Mouse (Mus musculus) liver, embryonic 16.5 days (tissue): ENCODE data around the gene Pcca. TPM values are rescaled to one million over a fixed set of nuclear protein-coding genes. Genes with fewer than 3 reads are reported as not detected.
A peak's percentile ranks its signal among the peaks of the same experiment; 100 is the strongest.

ENCODE experiments used
- ATAC-seq: fragments of 200-750 bp; cut with Nextera tagmentation; 2 replicates; pipeline ENCODE4 v1.8.0; 2017; ENCODE audit warnings: low read depth, mild to moderate bottlenecking, moderate number of reproducible peaks, moderate library complexity
- H3K27ac ChIP-seq: fragments of 300-500 bp; sonication (generic); 2 replicates; pipeline ENCODE4 v1.5.1; 2014; ENCODE audit warnings: mild to moderate bottlenecking, low read length
- H3K27me3 ChIP-seq: fragments of 300-500 bp; sonication (generic); 2 replicates; pipeline ENCODE4 v1.6.1; 2014; ENCODE audit warnings: low read depth, low read length, mixed read lengths; ENCODE audit not compliant: control insufficient read depth, insufficient read depth
- H3K36me3 ChIP-seq: fragments of 300-500 bp; sonication (generic); 2 replicates; pipeline ENCODE4 v1.6.1; 2014; ENCODE audit warnings: mild to moderate bottlenecking; ENCODE audit not compliant: control insufficient read depth, insufficient read depth
- H3K4me1 ChIP-seq: fragments of 300-500 bp; sonication (generic); 2 replicates; pipeline ENCODE4 v1.6.1; 2014; ENCODE audit warnings: low read depth, low read length, mixed read lengths; ENCODE audit not compliant: control insufficient read depth
- H3K4me2 ChIP-seq: fragments of 300-500 bp; sonication (generic); 2 replicates; pipeline ENCODE4 v1.6.1; 2014; ENCODE audit warnings: low read depth, low read length, mixed read lengths
- H3K4me3 ChIP-seq: fragments of 300-500 bp; sonication (generic); 2 replicates; pipeline ENCODE4 v1.5.1; 2014; ENCODE audit warnings: low read depth, mild to moderate bottlenecking, low read length
- H3K9ac ChIP-seq: fragments of 300-500 bp; sonication (generic); 2 replicates; pipeline ENCODE4 v1.6.1; 2014; ENCODE audit warnings: low read depth, low read length
- H3K9me3 ChIP-seq: fragments of 300-500 bp; sonication (generic); replicated peaks from 2 replicates; pipeline ENCODE4 v1.6.1; 2016; ENCODE audit warnings: low read length; ENCODE audit not compliant: control insufficient read depth
- WGBS: fragments of 180-500 bp; shearing (Covaris S2); extraction: QIAGEN DNeasy Blood & Tissue Kit; methylation state at CpG from one replicate; pipeline ENCODE4 v1.1.7; 2014; ENCODE audit not compliant: insufficient replicate concordance; 5-methylcytosine and 5-hydroxymethylcytosine counted together
- polyA plus RNA-seq: library from polyadenylated mRNA; unstranded; fragments of >200 nt; fragmentation: Nextera tagmentation; extraction: Ambion mirVana; gene quantifications from 2 replicates; pipeline ENCODE4 v1.2.1, GENCODE M21; 2015

Pcca gene
- polyA plus RNA-seq, 1 experiment from 2014 or later: 17.7 TPM

DNA sequence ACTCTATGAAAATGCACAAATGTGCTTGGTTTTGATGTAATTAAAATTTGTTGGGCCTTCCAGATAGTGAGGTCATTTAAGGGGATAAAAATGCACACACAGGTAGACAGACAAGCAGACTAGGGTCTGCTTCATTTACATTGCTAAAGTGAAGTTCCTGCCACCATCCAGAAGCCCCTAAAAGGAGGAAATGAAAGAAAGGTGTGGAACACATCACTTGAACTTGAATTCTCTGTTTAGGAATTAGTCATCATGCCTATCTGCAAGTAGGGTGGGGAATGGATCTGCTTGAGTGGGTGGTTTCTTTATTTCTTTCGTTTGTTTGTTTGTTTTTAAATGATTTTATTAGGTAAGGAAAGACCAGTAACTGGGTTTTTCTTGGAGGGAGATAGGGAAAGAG is 166.2 kb downstream of the Pcca start:
- WGBS: 43% methylated on average over 1 of the region's 1 CpGs
- no peak overlapping the region for H3K27ac ChIP-seq
- no peaks in the 10 kb centered on the region for H3K9me3 ChIP-seq
- no peaks in the 10 kb centered on the region for H3K36me3 ChIP-seq
- no peaks in the 10 kb centered on the region for H3K4me1 ChIP-seq
- no peak overlapping the region for H3K4me2 ChIP-seq
- no peaks in the 10 kb centered on the region for H3K27me3 ChIP-seq
- ATAC-seq: no peak
- H3K4me3 ChIP-seq: no peak overlapping the region
- no peak overlapping the region for H3K9ac ChIP-seq

GRCm38 (mm10) chr14:122713793-122714192 is 179.7 kb downstream of the Pcca start:
- 0 out of 2 replicates have a peak, but pooled peaks have one; percentile 16 for ATAC-seq
- H3K27ac ChIP-seq: no peak overlapping the region
- WGBS: 71% methylated on average over 5 of the region's 5 CpGs
- H3K27me3 ChIP-seq: no peaks in the 10 kb centered on the region
- no peak overlapping the region for H3K4me2 ChIP-seq
- no peak overlapping the region for H3K9ac ChIP-seq
- no peak overlapping the region for H3K4me3 ChIP-seq
- no peaks in the 10 kb centered on the region for H3K4me1 ChIP-seq
- H3K36me3 ChIP-seq: no peaks in the 10 kb centered on the region
- no peaks in the 10 kb centered on the region for H3K9me3 ChIP-seq

- 52% methylated on average over 1 of the region's 1 CpGs for WGBS
- H3K9ac ChIP-seq: no peak overlapping the region
- no peaks in the 10 kb centered on the region for H3K27me3 ChIP-seq
- no peak for ATAC-seq
- H3K4me3 ChIP-seq: no peak overlapping the region
- H3K4me2 ChIP-seq: no peak overlapping the region
- no peaks in the 10 kb centered on the region for H3K36me3 ChIP-seq
- H3K4me1 ChIP-seq: no peaks in the 10 kb centered on the region
- no peak overlapping the region for H3K27ac ChIP-seq
- no peaks in the 10 kb centered on the region for H3K9me3 ChIP-seq
Observed at GRCm38 (mm10) chr14:122714911-122715310, 180.8 kb downstream of the Pcca start.

DNA sequence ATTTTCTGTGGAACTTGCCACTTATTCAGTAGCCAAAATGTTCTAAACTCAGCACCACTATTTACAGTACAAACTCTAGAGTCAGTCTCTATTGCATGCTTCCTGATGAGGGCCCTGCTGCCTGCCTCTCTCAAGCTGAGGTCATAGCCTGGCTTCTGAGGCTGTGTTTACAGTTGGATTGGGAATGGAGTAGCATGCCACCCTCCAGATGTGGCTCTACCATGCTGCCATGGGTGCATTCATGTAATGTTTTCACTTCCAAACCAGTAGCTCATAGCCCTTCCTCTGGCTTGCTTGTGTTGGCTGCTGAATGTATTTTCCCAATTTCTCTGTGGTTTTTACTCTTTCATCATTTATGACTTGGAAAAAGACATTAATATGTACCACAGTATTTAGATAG is 181.9 kb downstream of the Pcca start:
- no peak for ATAC-seq
- no peaks in the 10 kb centered on the region for H3K4me1 ChIP-seq
- no peaks in the 10 kb centered on the region for H3K9me3 ChIP-seq

GRCm38 (mm10) chr14:122719496-122720080 is 185.5 kb downstream of the Pcca start:
- H3K9ac ChIP-seq: no peak overlapping the region
- no peak overlapping the region for H3K4me2 ChIP-seq
- H3K27me3 ChIP-seq: no peaks in the 10 kb centered on the region
- ATAC-seq: no peak
- no peak overlapping the region for H3K4me3 ChIP-seq
- H3K9me3 ChIP-seq: no peaks in the 10 kb centered on the region
- H3K4me1 ChIP-seq: no peaks in the 10 kb centered on the region
- no peaks in the 10 kb centered on the region for H3K36me3 ChIP-seq
- H3K27ac ChIP-seq: no peak overlapping the region
- WGBS: 73% methylated on average over 8 of the region's 8 CpGs

More for the DNA sequence above, 181.9 kb downstream of the Pcca start:
- Histone ChIP-seq H3K27me3 (no peaks in the 10 kb centered on the region), H3K36me3 (no peaks in the 10 kb centered on the region), H3K27ac (no peak overlapping the region), H3K9ac (no peak overlapping the region), H3K4me3 (no peak overlapping the region), H3K4me2 (no peak overlapping the region)

DNA sequence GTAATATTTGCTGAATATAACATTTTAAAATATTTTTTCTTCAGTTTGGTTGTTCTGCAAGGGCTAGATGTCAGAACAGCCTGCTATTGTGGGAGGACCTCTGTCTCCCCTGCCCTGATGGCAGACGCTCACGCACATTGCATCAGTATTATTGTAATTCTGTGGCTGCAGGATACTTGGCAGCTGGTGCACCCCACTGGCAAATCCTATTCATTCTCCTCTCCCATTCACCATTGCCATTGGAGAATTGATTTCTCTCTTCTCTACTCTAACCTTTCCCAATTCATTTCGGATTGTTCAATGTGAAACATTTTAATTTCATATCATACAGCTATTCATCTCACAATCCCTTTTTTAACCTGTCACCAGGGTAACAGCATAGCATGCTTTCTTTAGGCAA is 186.9 kb downstream of the Pcca start:
- Histone ChIP-seq H3K9me3 (no peaks in the 10 kb centered on the region), H3K9ac (no peak overlapping the region), H3K36me3 (no peaks in the 10 kb centered on the region), H3K27ac (no peak overlapping the region), H3K4me3 (no peak overlapping the region), H3K27me3 (no peaks in the 10 kb centered on the region), H3K4me2 (no peak overlapping the region), H3K4me1 (no peaks in the 10 kb centered on the region)
- WGBS: 66% methylated on average over 3 of the region's 3 CpGs
- no peak for ATAC-seq

DNA sequence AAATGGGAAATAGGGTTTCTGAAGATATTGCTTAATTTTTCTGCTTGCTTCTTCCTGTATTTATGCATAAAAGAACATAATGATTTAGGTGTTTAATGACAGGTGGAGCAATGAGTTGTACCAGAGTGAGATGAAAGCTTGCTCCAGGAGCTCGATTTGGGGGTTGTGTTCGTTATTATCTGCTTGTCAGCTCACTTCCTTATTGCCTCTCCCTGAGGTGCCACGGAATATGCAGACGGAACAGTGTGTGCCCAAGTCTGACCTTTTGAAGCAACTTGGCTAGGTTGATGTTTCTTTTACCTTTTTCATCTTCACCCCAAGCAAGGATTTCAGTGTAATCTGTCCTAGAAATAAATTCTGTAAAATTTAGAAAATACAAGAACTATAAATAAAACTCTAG is 187.6 kb downstream of the Pcca start:
- Histone ChIP-seq H3K27me3 (no peaks in the 10 kb centered on the region), H3K9ac (no peak overlapping the region), H3K4me1 (no peaks in the 10 kb centered on the region), H3K4me2 (no peak overlapping the region), H3K9me3 (no peaks in the 10 kb centered on the region), H3K27ac (no peak overlapping the region), H3K4me3 (no peak overlapping the region), H3K36me3 (no peaks in the 10 kb centered on the region)
- ATAC-seq: no peak
- WGBS: 17% methylated on average over 4 of the region's 4 CpGs

DNA sequence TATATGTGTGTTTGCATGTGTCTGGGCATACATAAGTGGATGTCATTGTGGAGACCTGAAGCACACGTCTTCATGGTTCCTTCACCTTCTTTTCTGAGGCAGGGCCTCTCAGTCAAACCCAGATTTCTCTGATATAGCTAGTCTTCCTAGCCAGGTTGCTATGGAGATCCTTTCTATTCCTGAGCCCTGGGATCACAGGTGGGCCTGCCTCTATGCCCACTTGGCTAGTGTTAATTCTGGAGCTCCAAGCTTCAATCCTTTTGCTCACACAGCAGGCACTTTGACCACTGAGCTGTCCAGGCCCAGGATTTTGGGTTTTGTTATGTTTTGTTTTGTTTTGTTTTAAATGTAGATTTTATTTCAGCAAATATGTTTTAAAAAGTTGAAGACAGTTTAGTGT is 192.3 kb downstream of the Pcca start:
- Histone ChIP-seq H3K27me3 (no peaks in the 10 kb centered on the region), H3K27ac (no peak overlapping the region), H3K4me3 (no peak overlapping the region), H3K36me3 (no peaks in the 10 kb centered on the region), H3K9ac (no peak overlapping the region), H3K4me2 (no peak overlapping the region), H3K4me1 (no peaks in the 10 kb centered on the region), H3K9me3 (no peaks in the 10 kb centered on the region)
- WGBS: 62% methylated on average over 1 of the region's 1 CpGs
- no peak for ATAC-seq

GRCm38 (mm10) chr14:122729431-122730073 is 195.4 kb downstream of the Pcca start:
- Histone ChIP-seq H3K9ac (no peak overlapping the region), H3K4me2 (no peak overlapping the region), H3K27me3 (no peaks in the 10 kb centered on the region), H3K9me3 (no peaks in the 10 kb centered on the region), H3K36me3 (no peaks in the 10 kb centered on the region), H3K4me3 (no peak overlapping the region), H3K4me1 (no peaks in the 10 kb centered on the region), H3K27ac (no peak overlapping the region)
- 63% methylated on average over 4 of the region's 4 CpGs for WGBS
- no peak for ATAC-seq
